In genomic region chr7:139615767-139616766, GRCm38 (mm10) we compare ENCODE assay signal across 8 mouse cellular contexts. TPM values are rescaled to one million over a fixed set of nuclear protein-coding genes. Genes with fewer than 3 reads are reported as not detected.
DNase-seq lines count a peak whose midpoint lies in the region; ATAC-seq lines count a peak whose summit lies in the region.

No protein-coding gene starts in this region.

- DNase-seq in heart, adult 9 months (ENCODE audit: low spot score in 2 of 2) = peak; percentile 12 to 26
- DNase-seq in cerebellum, adult 8-10 months = peak; percentile 72
- DNase-seq in frontal cortex, adult 2 months (ENCODE audit: extremely low spot score in 1 of 2, low spot score in 1 of 2) = peak; percentile 47 to 90
- DNase-seq in kidney, adult 18-20 months = peak; percentile 57
- peak; percentile 84 for DNase-seq in left cerebral cortex, postnatal 4 days

- H3K4me3 ChIP-seq in heart, embryonic 12.5 days = no peak overlapping the region
- H3K4me3 ChIP-seq in midbrain, embryonic 16.5 days (ENCODE audit: low read depth, low read length) = no peak overlapping the region
- no peak overlapping the region for H3K4me3 ChIP-seq in stomach, embryonic 15.5 days (replicated peaks)

- H3K27ac ChIP-seq in heart, embryonic 12.5 days (ENCODE audit: poor library complexity, severe bottlenecking) = no peak overlapping the region
- H3K27ac ChIP-seq in midbrain, embryonic 16.5 days (ENCODE audit: low read length) = peak overlapping the region; percentile 48
- no peak overlapping the region for H3K27ac ChIP-seq in stomach, embryonic 15.5 days

- intact Hi-C loops in left cerebral cortex, postnatal 4 days (cut with DNase I) = no loop called here

- 53% methylated on average over 12 of the region's 12 CpGs for WGBS in heart, embryonic 12.5 days
- WGBS in midbrain, embryonic 16.5 days = 38% methylated on average over 12 of the region's 12 CpGs
- 65% methylated on average over 12 of the region's 12 CpGs for WGBS in stomach, embryonic 15.5 days

- H3K9ac ChIP-seq in heart, embryonic 12.5 days = no peak overlapping the region
- peak overlapping the region; percentile 45; the same call in 1 of the 2 replicates for H3K9ac ChIP-seq in midbrain, embryonic 16.5 days (ENCODE audit: low read depth, low read length)
- H3K9ac ChIP-seq in stomach, embryonic 15.5 days = no peak overlapping the region

- no peaks in the 10 kb centered on the region for H3K4me1 ChIP-seq in heart, embryonic 12.5 days (replicated peaks)
- 0 out of 2 replicates have a peak, but pooled peaks cover 4% of the 10 kb centered on the region for H3K4me1 ChIP-seq in midbrain, embryonic 16.5 days (ENCODE audit: control insufficient read depth, insufficient read depth, low read length)
- H3K4me1 ChIP-seq in stomach, embryonic 15.5 days = 0 out of 2 replicates have a peak, but pooled peaks cover 3% of the 10 kb centered on the region

- peaks cover 60% of the 10 kb centered on the region for H3K27me3 ChIP-seq in heart, embryonic 12.5 days (replicated peaks)
- H3K27me3 ChIP-seq in midbrain, embryonic 16.5 days (ENCODE audit: control insufficient read depth, insufficient read depth, low read depth, low read length) = no peaks in the 10 kb centered on the region
- no peaks in the 10 kb centered on the region for H3K27me3 ChIP-seq in stomach, embryonic 15.5 days (replicated peaks)

- H3K9me3 ChIP-seq in heart, embryonic 12.5 days (replicated peaks) = no peaks in the 10 kb centered on the region
- H3K9me3 ChIP-seq in midbrain, embryonic 16.5 days (replicated peaks; ENCODE audit: control insufficient read depth, low read length, poor library complexity, severe bottlenecking) = no peaks in the 10 kb centered on the region
- no peaks in the 10 kb centered on the region for H3K9me3 ChIP-seq in stomach, embryonic 15.5 days

- H3K4me2 ChIP-seq in heart, embryonic 12.5 days = no peak overlapping the region
- H3K4me2 ChIP-seq in midbrain, embryonic 16.5 days (ENCODE audit: low read length) = peak overlapping the region; percentile 22; the same call in 1 of the 2 replicates
- H3K4me2 ChIP-seq in stomach, embryonic 15.5 days = no peak overlapping the region

- no peak for ATAC-seq in heart, embryonic 12.5 days (ENCODE audit: insufficient number of reproducible peaks, low FRiP score)
- ATAC-seq in midbrain, embryonic 16.5 days = peak; percentile 87
- peak; percentile 53; the same call in 1 of the 2 replicates for ATAC-seq in stomach, embryonic 15.5 days (ENCODE audit: insufficient read depth, low FRiP score, low read depth)

- no peaks in the 10 kb centered on the region for H3K36me3 ChIP-seq in heart, embryonic 12.5 days
- no peaks in the 10 kb centered on the region for H3K36me3 ChIP-seq in midbrain, embryonic 16.5 days (ENCODE audit: control insufficient read depth, insufficient read depth, low read length)
- H3K36me3 ChIP-seq in stomach, embryonic 15.5 days = no peaks in the 10 kb centered on the region

RNA-seq across cellular contexts. Expression of gene Nkx6-2, which starts 33.5 kb away (rescaled TPM):
- polyA plus RNA-seq in heart, embryonic 12.5 days (2016; fragmentation: Nextera tagmentation; extraction: Ambion mirVana) = not detected in 2 replicates
- polyA plus RNA-seq in frontal cortex, adult 2 months (2012; rRNA removed) = 9.2 and 11.4 TPM in 2 replicates
- total RNA-seq in left cerebral cortex, postnatal 4 days (2021) = under 1 TPM in 1 of 2 experiments, not detected in 1; 0.48 TPM
- polyA plus RNA-seq in midbrain, embryonic 16.5 days (2015; fragmentation: Nextera tagmentation; extraction: Ambion mirVana) = 2.5 and 4.5 TPM in 2 replicates
- 6.0 and 8.2 TPM in 2 replicates for polyA plus RNA-seq in stomach, embryonic 15.5 days (2015; fragmentation: Nextera tagmentation; extraction: Ambion mirVana)

Comparison
In these comparisons a context has a peak if more than half of its experiments do, and no peak if none do; other contexts are left out.
1. DNase-seq: peak in every context shown above with its lines; median percentile 84 in left cerebral cortex, postnatal 4 days; 72 in cerebellum, adult 8-10 months; 68 in frontal cortex, adult 2 months; 57 in kidney, adult 18-20 months; 19 in heart, adult 9 months.